Mouse (Mus musculus) hematopoietic stem cell, adult 5-6 weeks (primary cell): Measurements from ENCODE around the gene Bcl2l1. TPM values are rescaled to one million over a fixed set of nuclear protein-coding genes. Genes with fewer than 3 reads are reported as not detected.

Experiments
- ATAC-seq, 2 experiments: fragments of 125-278 bp in 1 of 2; replicated peaks in 1 of 2; 2 replicates each; pipeline ENCODE4 v1.8.0; 2016 to 2017; ENCODE audit warnings: inconsistent platforms in 2 of 2, mild to moderate bottlenecking in 2 of 2, moderate number of reproducible peaks in 2 of 2, low read depth in 1 of 2, moderate TSS enrichment in 1 of 2; ENCODE audit not compliant: low FRiP score in 2 of 2, poor library complexity in 2 of 2, severe bottlenecking in 2 of 2, insufficient read depth in 1 of 2, low TSS enrichment in 1 of 2
- total RNA-seq: library from RNA; stranded (forward); fragments of 172-1452, 232-1000 nt; gene quantifications from 2 replicates; pipeline ENCODE4 v1.2.3, GENCODE M21; 2017

The Bcl2l1 gene
- total RNA-seq, 1 experiment from 2014 or later, result 11.6 TPM

- ATAC-seq, result no peak
These were observed 67.1 kb downstream of the Bcl2l1 start for GRCm38 (mm10) chr2:152764172-152765044.

- ATAC-seq, result no peak
These were observed 68.2 kb downstream of the Bcl2l1 start for GRCm38 (mm10) chr2:152763310-152763709.

GRCm38 (mm10) chr2:152758351-152758750 is 73.2 kb downstream of the Bcl2l1 start:
- ATAC-seq, result no peak

GRCm38 (mm10) chr2:152757478-152757877 is 74.0 kb downstream of the Bcl2l1 start:
- no peak for ATAC-seq

- ATAC-seq, result peak; percentile 20 to 52; a peak in 3 of 4 replicates
These were observed 74.8 kb downstream of the Bcl2l1 start for GRCm38 (mm10) chr2:152756474-152757393.

- peak; percentile 68 to 79 for ATAC-seq
These were observed 77.4 kb downstream of the Bcl2l1 start, which contains the start of gene Cox4i2 for GRCm38 (mm10) chr2:152753944-152754711. Gene Cox4i2 (plus strand): TSS chr2:152754173.

GRCm38 (mm10) chr2:152742435-152742834 is 89.1 kb downstream of the Bcl2l1 start:
- ATAC-seq, result peak; percentile 30 to 40

- ATAC-seq, result peak; percentile 79 to 80
These were observed 90.1 kb downstream of the Bcl2l1 start for GRCm38 (mm10) chr2:152741153-152742041.

- ATAC-seq, result no peak
These were observed 91.0 kb downstream of the Bcl2l1 start for GRCm38 (mm10) chr2:152740490-152740889.

GRCm38 (mm10) chr2:152739842-152740260 is 91.7 kb downstream of the Bcl2l1 start:
- no peak for ATAC-seq

- no peak for ATAC-seq
These were observed 92.3 kb downstream of the Bcl2l1 start for GRCm38 (mm10) chr2:152739031-152739841.

- no peak for ATAC-seq
These were observed 93.2 kb downstream of the Bcl2l1 start for GRCm38 (mm10) chr2:152738341-152738740.

GRCm38 (mm10) chr2:152737306-152738221 is 94.0 kb downstream of the Bcl2l1 start:
- ATAC-seq, result no peak

- no peak for ATAC-seq
These were observed 94.8 kb downstream of the Bcl2l1 start for GRCm38 (mm10) chr2:152736748-152737147.
